Mouse (Mus musculus): ENCODE data around the gene Nufip1.

DNA sequence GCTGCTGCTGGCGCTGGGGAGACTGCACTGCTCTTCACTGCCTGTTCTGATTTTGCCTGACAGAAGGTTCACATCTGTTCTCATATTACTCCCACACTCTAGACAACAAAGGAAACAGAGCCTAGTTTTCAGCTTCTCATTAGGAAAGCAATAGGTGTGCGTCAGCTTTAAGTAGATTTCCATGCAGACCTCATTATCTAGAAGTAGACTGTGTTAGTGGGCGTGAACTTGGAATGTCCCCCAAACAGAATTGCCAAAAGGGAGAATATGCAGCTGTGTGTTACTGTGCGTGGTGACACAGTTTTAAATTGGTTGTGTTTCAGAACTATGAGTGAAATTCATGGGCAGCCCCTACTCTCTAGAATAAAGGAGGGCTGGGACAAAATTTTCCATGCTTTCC is 9.8 kb downstream of the Nufip1 start:
- TF ChIP-seq CTCF (conservative IDR thresholded peaks at IDR 0.05; ENCODE audit: insufficient read depth, insufficient read length, low read depth, low read length) (no peak), POLR2A (IDR thresholded peaks at IDR 0.05; ENCODE audit: low read depth, low read length) (no peak)

All from kidney, adult 2 months (tissue).